Mouse (Mus musculus) adrenal gland, postnatal 10 days (tissue): ENCODE measurements around the gene Ifitm2. TPM values are rescaled to one million over a fixed set of nuclear protein-coding genes. Genes with fewer than 3 reads are reported as not detected.

ENCODE experiments used
- total RNA-seq, 2 experiments: library from RNA; stranded (reverse); gene quantifications; 2 replicates each; pipeline ENCODE4 v1.2.3; 2021

The Ifitm2 gene
- total RNA-seq, 2 experiments from 2014 or later: 418 to 468 TPM

Other genes with a start within 250 kb of the Ifitm2 start
- 100 to 1,000 TPM; 231 to 556 TPM for gene Cyp2e1, start 192.2 kb downstream of the Ifitm2 start, total RNA-seq
- not detected for gene Syce1, start 168.1 kb downstream of the Ifitm2 start, total RNA-seq
- 1 to 10 TPM; 2.3 to 2.6 TPM for gene Zfp941, start 133.8 kb downstream of the Ifitm2 start, total RNA-seq
- 10 to 100 TPM; 14.7 to 35.6 TPM for gene Urah, start 121.0 kb downstream of the Ifitm2 start, total RNA-seq
- gene Scgb1c1, start 110.4 kb downstream of the Ifitm2 start, total RNA-seq: under 1 TPM; 0.76 to 0.90 TPM
- under 1 TPM in 1 of 2 experiments, not detected in 1; 0.24 TPM for gene Odf3, start 108.2 kb downstream of the Ifitm2 start, total RNA-seq
- gene Gm45785, start 99.7 kb downstream of the Ifitm2 start, total RNA-seq: under 1 TPM in 1 of 2 experiments, not detected in 1; 0.39 TPM
- gene Ric8a, start 99.0 kb downstream of the Ifitm2 start, total RNA-seq: 10 to 100 TPM; 43.5 to 58.0 TPM
- gene Bet1l, start 98.4 kb downstream of the Ifitm2 start, total RNA-seq: 10 to 100 TPM; 29.1 to 33.5 TPM
- 100 to 1,000 TPM; 106 to 112 TPM for gene Psmd13, start 74.0 kb downstream of the Ifitm2 start, total RNA-seq
- 10 to 100 TPM; 67.6 to 70.9 TPM for gene Sirt3, start 73.7 kb downstream of the Ifitm2 start, total RNA-seq
- gene Cox8b, start 55.5 kb downstream of the Ifitm2 start, total RNA-seq: 1,000 to 10,000 TPM; 2,860 to 2,972 TPM
- 1 to 10 TPM; 4.9 to 7.9 TPM for gene Nlrp6, start 35.1 kb downstream of the Ifitm2 start, total RNA-seq
- gene Pgghg, start 14.6 kb downstream of the Ifitm2 start, total RNA-seq: 10 to 100 TPM; 31.6 to 37.2 TPM
- 1 to 10 TPM; 1.4 to 3.3 TPM for gene Ifitm5, start 5.7 kb downstream of the Ifitm2 start, total RNA-seq
- not detected for gene Gm45717, start 50 bp downstream of the Ifitm2 start, total RNA-seq
- gene Ifitm1, start 11.2 kb upstream of the Ifitm2 start, total RNA-seq: 10 to 100 TPM; 12.2 to 12.4 TPM
- gene Ifitm3, start 54.8 kb upstream of the Ifitm2 start, total RNA-seq: 100 to 1,000 TPM; 131 to 136 TPM
- gene Ifitm6, start 61.9 kb upstream of the Ifitm2 start, total RNA-seq: 1 to 10 TPM; 1.7 to 3.2 TPM
- gene Gm17387, start 73.1 kb upstream of the Ifitm2 start, total RNA-seq: not detected
- 1 to 10 TPM; 2.0 to 5.1 TPM for gene B4galnt4, start 105.1 kb upstream of the Ifitm2 start, total RNA-seq
- 1 to 10 TPM in 1 of 2 experiments, under 1 TPM in 1; 0.94 to 1.5 TPM for gene Pkp3, start 122.2 kb upstream of the Ifitm2 start, total RNA-seq
- 10 to 100 TPM in 1 of 2 experiments, 1 to 10 TPM in 1; 8.3 to 10.6 TPM for gene Sigirr, start 144.6 kb upstream of the Ifitm2 start, total RNA-seq
- under 1 TPM; 0.33 to 0.42 TPM for gene Ano9, start 161.8 kb upstream of the Ifitm2 start, total RNA-seq
- gene Ptdss2, start 166.4 kb upstream of the Ifitm2 start, total RNA-seq: 10 to 100 TPM; 51.0 to 57.2 TPM
- gene Rnh1, start 216.9 kb upstream of the Ifitm2 start, total RNA-seq: 100 to 1,000 TPM; 150 to 155 TPM
- 10 to 100 TPM; 87.8 to 91.9 TPM for gene Hras, start 238.0 kb upstream of the Ifitm2 start, total RNA-seq
- 1 to 10 TPM; 6.8 to 8.6 TPM for gene Lrrc56, start 238.2 kb upstream of the Ifitm2 start, total RNA-seq